Mouse (Mus musculus): ENCODE measurements around the gene Col27a1. TPM values are rescaled to one million over a fixed set of nuclear protein-coding genes. Genes with fewer than 3 reads are reported as not detected.
A peak's percentile ranks its signal among the peaks of the same experiment; 100 is the strongest.

The Col27a1 gene
- 23.1 and 25.8 TPM in 2 replicates for polyA plus RNA-seq (2014; fragmentation: Nextera tagmentation; extraction: Ambion mirVana)

DNA sequence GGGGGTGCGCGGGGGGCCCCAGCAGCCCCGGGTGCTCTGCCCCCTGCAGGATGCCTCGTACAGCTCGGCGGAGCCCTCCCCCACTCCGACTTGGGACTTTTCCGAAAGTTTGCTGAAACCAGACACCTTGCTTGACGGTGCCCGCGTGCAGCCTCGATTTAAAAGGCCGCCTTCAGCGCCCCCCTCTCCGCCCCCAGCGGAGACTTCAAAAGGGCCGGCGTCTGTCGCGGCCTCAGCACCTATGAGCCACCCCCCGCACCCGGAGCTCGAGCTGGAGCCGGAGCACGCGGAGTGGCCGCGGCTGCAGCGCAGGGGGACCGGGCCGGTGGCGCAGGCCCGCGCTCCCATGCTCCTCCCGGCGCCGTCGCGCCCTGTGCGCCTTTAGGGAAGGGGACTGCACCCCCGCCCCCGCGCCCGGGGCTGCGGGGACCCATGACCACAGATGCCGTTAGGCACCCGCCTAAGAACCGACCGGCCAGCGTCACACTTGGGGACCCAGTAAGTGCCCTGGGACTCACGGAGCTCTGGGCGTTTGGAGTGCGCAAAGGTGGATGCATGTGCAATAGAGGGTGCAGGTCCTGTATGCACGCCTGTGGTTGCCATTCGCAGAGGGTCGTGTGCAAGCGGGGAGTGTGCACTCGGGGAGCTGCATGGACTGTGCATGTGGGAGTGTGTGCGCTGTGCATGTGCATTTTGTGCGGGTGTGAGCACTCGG lies at the start of gene Col27a1:
Gene Col27a1, plus strand, starts transcription at position 98 of the 715 bp plus-strand sequence.
- H3K9me3 ChIP-seq (ENCODE audit: low read depth, low read length), result no peaks in the 10 kb centered on the region
- peak within 1 kb of the TSS; percentile 92 for H3K4me2 ChIP-seq
- peak; percentile 85 for DNase-seq
- H3K4me1 ChIP-seq (ENCODE audit: insufficient read depth), result 0 out of 2 replicates have a peak, but pooled peaks cover 4% of the 10 kb centered on the region
- 0 out of 2 replicates have a peak, but pooled peaks cover 4% of the 10 kb centered on the region for H3K36me3 ChIP-seq (ENCODE audit: insufficient read depth)
- H3K27ac ChIP-seq (ENCODE audit: low read depth), result peak within 1 kb of the TSS; percentile 52
- H3K27me3 ChIP-seq (ENCODE audit: insufficient read depth, low read length), result peaks cover 11% of the 10 kb centered on the region
- under 1% methylated on average over 61 of the region's 61 CpGs for WGBS
- ATAC-seq (ENCODE audit: insufficient read depth), result peak; percentile 50
- peak within 1 kb of the TSS; percentile 40 for H3K9ac ChIP-seq
- H3K4me3 ChIP-seq (ENCODE audit: low read depth, low read length), result peak within 1 kb of the TSS; percentile 83
- peak; percentile 61 for TF ChIP-seq CTCF (IDR thresholded peaks at IDR 0.05; ENCODE audit: low read depth)

DNA sequence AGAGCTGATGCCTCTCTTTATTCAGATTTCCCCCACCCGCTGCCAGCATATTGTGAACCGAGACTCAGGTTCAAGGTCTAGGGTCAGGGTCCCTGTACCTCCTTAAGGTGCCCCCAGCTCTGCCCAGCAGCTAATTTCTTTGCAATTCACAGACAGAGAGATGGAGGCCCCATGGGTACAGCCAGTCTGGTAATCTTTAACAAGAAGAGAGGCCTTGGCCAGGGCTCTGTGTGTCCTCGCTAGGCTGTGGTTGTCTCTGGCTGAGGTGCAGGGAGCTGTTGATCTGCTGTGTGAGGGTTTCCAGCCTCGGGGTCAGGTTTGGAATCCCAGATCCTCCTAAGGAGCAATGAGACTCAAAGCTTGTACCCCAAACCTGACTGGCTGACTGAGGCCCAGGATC lies 48.2 kb upstream of the Col27a1 start:
- no peak for TF ChIP-seq CTCF (IDR thresholded peaks at IDR 0.05; ENCODE audit: low read depth)
- 89% methylated on average over 4 of the region's 4 CpGs for WGBS
- no peak overlapping the region for H3K4me2 ChIP-seq
- ATAC-seq (ENCODE audit: insufficient read depth) (no peak), DNase-seq (no peak)
- no peaks in the 10 kb centered on the region for H3K36me3 ChIP-seq (ENCODE audit: insufficient read depth)
- H3K27me3 ChIP-seq (ENCODE audit: insufficient read depth, low read length), result no peaks in the 10 kb centered on the region
- H3K4me1 ChIP-seq (ENCODE audit: insufficient read depth), result no peaks in the 10 kb centered on the region; the same call in 1 of the 2 replicates
- no peak overlapping the region for H3K4me3 ChIP-seq (ENCODE audit: low read depth, low read length)
- no peaks in the 10 kb centered on the region for H3K9me3 ChIP-seq (ENCODE audit: low read depth, low read length)
- H3K27ac ChIP-seq (ENCODE audit: low read depth), result no peak overlapping the region
- no peak overlapping the region for H3K9ac ChIP-seq

DNA sequence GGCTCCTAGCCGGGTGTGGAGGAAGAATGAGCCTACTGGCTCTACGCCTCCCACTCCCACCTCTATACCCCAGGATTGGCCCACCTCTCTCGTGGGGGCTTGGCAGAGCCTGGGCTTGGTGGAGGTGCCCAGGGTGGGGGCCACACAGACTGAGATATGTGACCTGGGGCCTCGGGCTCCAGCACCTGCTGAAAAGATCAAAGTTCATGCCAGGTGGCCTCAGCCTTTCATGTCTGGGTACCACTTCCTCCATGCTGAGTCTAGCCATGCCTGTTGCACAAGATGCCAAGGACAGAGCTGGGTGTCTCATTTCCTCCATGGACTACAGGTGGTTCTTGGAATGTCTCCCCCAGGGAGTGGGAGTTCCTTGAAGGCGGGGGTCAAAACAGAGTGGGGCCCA lies 47.5 kb upstream of the Col27a1 start:
- Histone ChIP-seq H3K9me3 (ENCODE audit: low read depth, low read length) (no peaks in the 10 kb centered on the region), H3K9ac (no peak overlapping the region), H3K4me1 (ENCODE audit: insufficient read depth) (no peaks in the 10 kb centered on the region; the same call in 1 of the 2 replicates), H3K4me2 (no peak overlapping the region), H3K4me3 (ENCODE audit: low read depth, low read length) (no peak overlapping the region), H3K27ac (ENCODE audit: low read depth) (no peak overlapping the region), H3K36me3 (ENCODE audit: insufficient read depth) (no peaks in the 10 kb centered on the region), H3K27me3 (ENCODE audit: insufficient read depth, low read length) (peaks cover 6% of the 10 kb centered on the region; the same call in 1 of the 2 replicates)
- 77% methylated on average over 5 of the region's 5 CpGs for WGBS
- 0 out of 2 replicates have a peak, but pooled peaks have one; percentile 16 for ATAC-seq (ENCODE audit: insufficient read depth)
- DNase-seq, result no peak
- no peak for TF ChIP-seq CTCF (IDR thresholded peaks at IDR 0.05; ENCODE audit: low read depth)

DNA sequence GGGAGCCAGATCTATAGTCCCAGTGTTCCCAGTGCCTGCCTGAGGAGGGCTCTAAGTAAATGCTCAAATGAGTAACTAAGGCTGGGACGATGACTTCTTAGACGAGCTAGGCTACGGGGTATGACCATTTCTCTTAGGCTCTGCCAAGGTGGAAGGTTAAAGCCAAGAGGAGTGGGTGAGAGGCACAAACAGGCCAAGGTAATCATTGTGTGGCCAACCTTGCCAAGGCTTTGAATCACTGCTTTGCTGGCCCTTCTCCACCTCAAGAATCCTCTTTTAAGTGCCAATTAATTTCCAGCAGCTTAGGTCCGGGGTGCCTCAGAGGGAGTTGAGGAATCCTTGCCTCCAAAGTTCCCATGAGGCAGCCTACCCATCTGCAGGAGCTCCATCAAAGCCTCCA lies 43.7 kb upstream of the Col27a1 start:
- H3K27ac ChIP-seq (ENCODE audit: low read depth), result no peak overlapping the region

DNA sequence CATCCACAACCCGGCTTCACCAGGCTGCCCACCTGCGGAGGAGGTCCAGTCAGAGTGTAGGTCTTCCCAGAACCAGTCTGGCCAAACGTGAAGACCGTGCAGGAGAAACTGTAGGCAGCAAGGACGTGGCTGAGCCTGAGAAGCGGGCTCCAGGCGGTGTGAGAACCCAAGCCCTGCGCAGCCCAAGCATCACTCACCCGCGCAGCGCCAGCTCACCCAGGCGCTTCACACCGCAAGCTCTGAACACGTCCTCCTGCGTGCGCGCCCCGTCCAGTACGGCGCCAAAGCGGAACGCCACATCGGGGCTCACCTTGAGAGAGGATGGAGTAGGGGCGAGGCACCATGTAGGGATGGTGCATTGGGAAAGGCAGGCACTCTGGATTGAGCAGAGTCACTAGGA lies 42.7 kb upstream of the Col27a1 start:
- Histone ChIP-seq H3K9ac (peak overlapping the region; percentile 42), H3K27me3 (ENCODE audit: insufficient read depth, low read length) (peaks cover 8% of the 10 kb centered on the region; the same call in 1 of the 2 replicates), H3K4me2 (peak overlapping the region; percentile 54), H3K9me3 (ENCODE audit: low read depth, low read length) (no peaks in the 10 kb centered on the region), H3K4me1 (ENCODE audit: insufficient read depth) (no peaks in the 10 kb centered on the region; the same call in 1 of the 2 replicates), H3K36me3 (ENCODE audit: insufficient read depth) (no peaks in the 10 kb centered on the region), H3K27ac (ENCODE audit: low read depth) (0 out of 2 replicates have a peak overlapping the region, but pooled peaks have one; percentile 76), H3K4me3 (ENCODE audit: low read depth, low read length) (peak overlapping the region; percentile 24)
- ATAC-seq (ENCODE audit: insufficient read depth), result no peak
- no peak for TF ChIP-seq CTCF (IDR thresholded peaks at IDR 0.05; ENCODE audit: low read depth)
- DNase-seq, result peak; percentile 15
- WGBS, result 25% methylated on average over 24 of the region's 24 CpGs

More for the DNA sequence above, 43.7 kb upstream of the Col27a1 start:
- Histone ChIP-seq H3K9me3 (ENCODE audit: low read depth, low read length) (no peaks in the 10 kb centered on the region), H3K4me1 (ENCODE audit: insufficient read depth) (no peaks in the 10 kb centered on the region; the same call in 1 of the 2 replicates), H3K27me3 (ENCODE audit: insufficient read depth, low read length) (peaks cover 8% of the 10 kb centered on the region; the same call in 1 of the 2 replicates), H3K4me3 (ENCODE audit: low read depth, low read length) (no peak overlapping the region), H3K9ac (no peak overlapping the region), H3K4me2 (peak overlapping the region; percentile 54; the same call in 1 of the 2 replicates), H3K36me3 (ENCODE audit: insufficient read depth) (no peaks in the 10 kb centered on the region)
- no peak for TF ChIP-seq CTCF (IDR thresholded peaks at IDR 0.05; ENCODE audit: low read depth)
- ATAC-seq (ENCODE audit: insufficient read depth), result no peak
- WGBS, result 83% methylated on average over 4 of the region's 4 CpGs
- no peak for DNase-seq

DNA sequence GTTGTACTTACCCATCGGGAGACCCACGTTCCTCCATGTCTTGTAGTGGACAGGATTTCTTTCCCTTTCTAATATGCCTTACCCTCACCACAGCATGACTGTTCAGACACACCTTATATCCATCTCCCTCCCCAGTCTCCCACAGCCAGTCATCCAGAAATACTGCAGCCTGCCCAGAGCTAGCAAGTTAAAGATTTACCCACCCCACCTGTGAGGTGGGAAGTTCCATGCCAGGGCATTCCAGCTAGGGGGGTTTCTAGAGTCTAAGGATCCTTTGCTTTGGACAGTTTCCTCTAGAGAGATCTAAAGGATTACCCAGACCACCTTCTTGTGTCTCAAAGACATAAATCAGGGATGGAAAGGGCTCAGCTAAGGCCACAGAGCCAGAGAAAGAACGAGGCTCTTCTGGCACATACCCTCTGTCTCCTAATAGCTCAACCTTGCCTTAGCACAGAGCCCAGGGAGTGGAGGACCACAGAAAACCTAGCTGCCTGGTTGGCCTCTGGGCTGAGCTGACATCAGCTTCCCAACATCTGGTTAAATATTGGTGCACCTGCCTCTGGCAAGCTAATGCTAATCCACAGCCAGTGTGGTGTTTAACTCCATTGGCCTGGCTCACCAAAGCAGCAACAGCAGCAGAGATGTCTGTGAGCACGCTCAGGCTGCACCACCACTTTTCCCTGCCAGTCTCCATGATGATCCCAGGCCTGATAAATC lies 41.7 kb upstream of the Col27a1 start, which contains the start of gene Kif12:
Gene Kif12, minus strand, starts transcription at position 163 of the 717 bp plus-strand sequence.
- 52% methylated on average over 4 of the region's 4 CpGs for WGBS
- Histone ChIP-seq H3K4me2 (peak within 1 kb of the TSS; percentile 54), H3K9me3 (ENCODE audit: low read depth, low read length) (no peaks in the 10 kb centered on the region), H3K36me3 (ENCODE audit: insufficient read depth) (no peaks in the 10 kb centered on the region), H3K27ac (ENCODE audit: low read depth) (peak within 1 kb of the TSS; percentile 76), H3K4me1 (ENCODE audit: insufficient read depth) (no peaks in the 10 kb centered on the region; the same call in 1 of the 2 replicates), H3K4me3 (ENCODE audit: low read depth, low read length) (peak within 1 kb of the TSS; percentile 24), H3K9ac (peak within 1 kb of the TSS; percentile 42), H3K27me3 (ENCODE audit: insufficient read depth, low read length) (peaks cover 8% of the 10 kb centered on the region; the same call in 1 of the 2 replicates)
- TF ChIP-seq CTCF (IDR thresholded peaks at IDR 0.05; ENCODE audit: low read depth), result no peak
- peak; percentile 82 for ATAC-seq (ENCODE audit: insufficient read depth)
- DNase-seq, result peak; percentile 55
